Mouse (Mus musculus) embryonic facial prominence, embryonic 15.5 days (tissue): ENCODE measurements around the gene Trpv5. TPM values are rescaled to one million over a fixed set of nuclear protein-coding genes. Genes with fewer than 3 reads are reported as not detected.

Source experiments
- ATAC-seq: fragments of 200-750 bp; cut with Nextera tagmentation; 2 replicates; pipeline ENCODE4 v1.8.0; 2017; ENCODE audit warnings: low read depth, moderate TSS enrichment; ENCODE audit not compliant: insufficient number of reproducible peaks, low FRiP score, low TSS enrichment
- H3K27ac ChIP-seq: fragments of 300-500 bp; sonication (generic); replicated peaks from 2 replicates; pipeline ENCODE4 v1.5.1; 2015; ENCODE audit warnings: mild to moderate bottlenecking, inconsistent platforms
- H3K27me3 ChIP-seq: fragments of 300-500 bp; sonication (generic); 2 replicates; pipeline ENCODE4 v1.6.1; 2015; ENCODE audit warnings: inconsistent platforms
- H3K36me3 ChIP-seq: fragments of 300-500 bp; sonication (generic); 2 replicates; pipeline ENCODE4 v1.6.1; 2015; ENCODE audit warnings: mild to moderate bottlenecking, inconsistent platforms
- H3K4me1 ChIP-seq: fragments of 300-500 bp; sonication (generic); 2 replicates; pipeline ENCODE4 v1.6.1; 2015; ENCODE audit warnings: inconsistent platforms
- H3K4me2 ChIP-seq: fragments of 300-500 bp; sonication (generic); replicated peaks from 2 replicates; pipeline ENCODE4 v1.6.1; 2015; ENCODE audit warnings: mild to moderate bottlenecking, inconsistent platforms
- H3K4me3 ChIP-seq: fragments of 300-500 bp; sonication (generic); replicated peaks from 2 replicates; pipeline ENCODE4 v1.5.1; 2015; ENCODE audit warnings: mild to moderate bottlenecking, inconsistent platforms
- H3K9ac ChIP-seq: fragments of 300-500 bp; sonication (generic); 2 replicates; pipeline ENCODE4 v1.6.1; 2015; ENCODE audit warnings: inconsistent platforms
- H3K9me3 ChIP-seq: fragments of 300-500 bp; sonication (generic); replicated peaks from 2 replicates; pipeline ENCODE4 v1.6.1; 2016; ENCODE audit warnings: inconsistent platforms
- whole genome bisulfite sequencing: fragments of 180-500 bp; shearing (Covaris S2); methylation state at CpG from one replicate; pipeline ENCODE4 v1.1.7; 2015; 5-methylcytosine and 5-hydroxymethylcytosine counted together
- polyA plus RNA-seq: library from polyadenylated mRNA; unstranded; fragments of >200 nt; fragmentation: Nextera tagmentation; extraction: Ambion mirVana; gene quantifications from 2 replicates; pipeline ENCODE4 v1.2.1, GENCODE M21; 2015

Gene Trpv5
- polyA plus RNA-seq, 1 experiment from 2014 or later, result not detected

GRCm38 (mm10) chr6:41640449-41640848, 40.1 kb downstream of the Trpv5 start:
- Histone ChIP-seq H3K9me3 (no peaks in the 10 kb centered on the region), H3K4me3 (no peak overlapping the region), H3K9ac (no peak overlapping the region), H3K4me1 (no peaks in the 10 kb centered on the region), H3K36me3 (no peaks in the 10 kb centered on the region), H3K27ac (no peak overlapping the region), H3K4me2 (no peak overlapping the region), H3K27me3 (no peaks in the 10 kb centered on the region)
- WGBS, result 48% methylated on average over 3 of the region's 3 CpGs
- no peak for ATAC-seq

GRCm38 (mm10) chr6:41637927-41638506, 42.6 kb downstream of the Trpv5 start:
- 68% methylated on average over 6 of the region's 6 CpGs for WGBS
- Histone ChIP-seq H3K27me3 (no peaks in the 10 kb centered on the region), H3K4me1 (0 out of 2 replicates have a peak, but pooled peaks cover 4% of the 10 kb centered on the region), H3K9me3 (no peaks in the 10 kb centered on the region), H3K9ac (no peak overlapping the region), H3K4me2 (no peak overlapping the region), H3K4me3 (no peak overlapping the region), H3K36me3 (no peaks in the 10 kb centered on the region), H3K27ac (no peak overlapping the region)
- ATAC-seq, result no peak

GRCm38 (mm10) chr6:41637393-41637792, 43.2 kb downstream of the Trpv5 start:
- Histone ChIP-seq H3K27me3 (no peaks in the 10 kb centered on the region), H3K9ac (no peak overlapping the region), H3K9me3 (no peaks in the 10 kb centered on the region), H3K36me3 (no peaks in the 10 kb centered on the region), H3K4me2 (no peak overlapping the region), H3K4me3 (no peak overlapping the region), H3K27ac (no peak overlapping the region), H3K4me1 (0 out of 2 replicates have a peak, but pooled peaks cover 4% of the 10 kb centered on the region)
- ATAC-seq, result no peak
- 15% methylated on average over 1 of the region's 1 CpGs for WGBS

GRCm38 (mm10) chr6:41636178-41636577, 44.4 kb downstream of the Trpv5 start, which contains the start of gene Trpv6:
Trpv6 (minus strand) TSS chr6:41636405.
- Histone ChIP-seq H3K9ac (no peak within 1 kb of the TSS), H3K4me2 (0 out of 2 replicates have a peak within 1 kb of the TSS, but pooled peaks have one; percentile 17), H3K4me3 (peak within 1 kb of the TSS; percentile 22), H3K27me3 (no peaks in the 10 kb centered on the region), H3K4me1 (0 out of 2 replicates have a peak, but pooled peaks cover 4% of the 10 kb centered on the region), H3K27ac (no peak within 1 kb of the TSS), H3K9me3 (no peaks in the 10 kb centered on the region), H3K36me3 (no peaks in the 10 kb centered on the region)
- ATAC-seq, result no peak
- 20% methylated on average over 5 of the region's 5 CpGs for WGBS

- Histone ChIP-seq H3K4me3 (no peak overlapping the region), H3K27ac (no peak overlapping the region), H3K9me3 (no peaks in the 10 kb centered on the region), H3K9ac (no peak overlapping the region), H3K4me1 (0 out of 2 replicates have a peak, but pooled peaks cover 4% of the 10 kb centered on the region), H3K4me2 (no peak overlapping the region), H3K27me3 (no peaks in the 10 kb centered on the region), H3K36me3 (no peaks in the 10 kb centered on the region)
- 39% methylated on average over 1 of the region's 1 CpGs for WGBS
- no peak for ATAC-seq
Observed at GRCm38 (mm10) chr6:41635211-41635610, 45.4 kb downstream of the Trpv5 start.

- no peak overlapping the region for H3K4me3 ChIP-seq
- H3K9me3 ChIP-seq, result no peaks in the 10 kb centered on the region
- H3K36me3 ChIP-seq, result no peaks in the 10 kb centered on the region
- H3K27ac ChIP-seq, result no peak overlapping the region
- no peak for ATAC-seq
- 75% methylated on average over 4 of the region's 4 CpGs for WGBS
- 0 out of 2 replicates have a peak, but pooled peaks cover 4% of the 10 kb centered on the region for H3K4me1 ChIP-seq
- H3K27me3 ChIP-seq, result no peaks in the 10 kb centered on the region
- no peak overlapping the region for H3K9ac ChIP-seq
- no peak overlapping the region for H3K4me2 ChIP-seq
Observed at GRCm38 (mm10) chr6:41631549-41631948, 49.0 kb downstream of the Trpv5 start.

GRCm38 (mm10) chr6:41630791-41631190, 49.8 kb downstream of the Trpv5 start:
- no peak overlapping the region for H3K4me3 ChIP-seq
- H3K4me1 ChIP-seq, result peaks cover 7% of the 10 kb centered on the region; the same call in 1 of the 2 replicates
- H3K27me3 ChIP-seq, result no peaks in the 10 kb centered on the region
- no peak for ATAC-seq
- no peak overlapping the region for H3K4me2 ChIP-seq
- H3K9ac ChIP-seq, result no peak overlapping the region
- H3K27ac ChIP-seq, result no peak overlapping the region
- no peaks in the 10 kb centered on the region for H3K9me3 ChIP-seq
- H3K36me3 ChIP-seq, result no peaks in the 10 kb centered on the region
- 73% methylated on average over 2 of the region's 2 CpGs for WGBS

GRCm38 (mm10) chr6:41628180-41628579, 52.4 kb downstream of the Trpv5 start:
- Histone ChIP-seq H3K36me3 (no peaks in the 10 kb centered on the region), H3K9me3 (no peaks in the 10 kb centered on the region), H3K4me1 (peaks cover 8% of the 10 kb centered on the region; the same call in 1 of the 2 replicates), H3K4me2 (no peak overlapping the region), H3K27me3 (no peaks in the 10 kb centered on the region), H3K9ac (no peak overlapping the region), H3K27ac (no peak overlapping the region), H3K4me3 (no peak overlapping the region)
- WGBS, result 72% methylated on average over 1 of the region's 1 CpGs
- no peak for ATAC-seq

GRCm38 (mm10) chr6:41622661-41623060, 57.9 kb downstream of the Trpv5 start:
- WGBS, result 66% methylated on average over 9 of the region's 9 CpGs
- H3K9ac ChIP-seq, result no peak overlapping the region
- ATAC-seq, result no peak

GRCm38 (mm10) chr6:41621241-41621990, 59.2 kb downstream of the Trpv5 start:
- ATAC-seq, result no peak
- Histone ChIP-seq H3K4me2 (no peak overlapping the region), H3K36me3 (peaks cover 4% of the 10 kb centered on the region; the same call in 1 of the 2 replicates), H3K9me3 (no peaks in the 10 kb centered on the region), H3K9ac (no peak overlapping the region), H3K4me1 (peaks cover 8% of the 10 kb centered on the region; the same call in 1 of the 2 replicates), H3K4me3 (no peak overlapping the region), H3K27ac (no peak overlapping the region), H3K27me3 (no peaks in the 10 kb centered on the region)
- WGBS, result 92% methylated on average over 12 of the region's 12 CpGs

More at GRCm38 (mm10) chr6:41622661-41623060, 57.9 kb downstream of the Trpv5 start:
- no peak overlapping the region for H3K27ac ChIP-seq
- H3K36me3 ChIP-seq, result peaks cover 4% of the 10 kb centered on the region; the same call in 1 of the 2 replicates
- H3K27me3 ChIP-seq, result no peaks in the 10 kb centered on the region
- peaks cover 8% of the 10 kb centered on the region; the same call in 1 of the 2 replicates for H3K4me1 ChIP-seq
- H3K4me3 ChIP-seq, result no peak overlapping the region
- H3K9me3 ChIP-seq, result no peaks in the 10 kb centered on the region
- no peak overlapping the region for H3K4me2 ChIP-seq

- WGBS, result 86% methylated on average over 9 of the region's 9 CpGs
- ATAC-seq, result no peak
Observed at GRCm38 (mm10) chr6:41620173-41620798, 60.3 kb downstream of the Trpv5 start.

More at GRCm38 (mm10) chr6:41620173-41620798, 60.3 kb downstream of the Trpv5 start:
- no peak overlapping the region for H3K4me2 ChIP-seq
- peaks cover 4% of the 10 kb centered on the region; the same call in 1 of the 2 replicates for H3K36me3 ChIP-seq
- no peak overlapping the region for H3K4me3 ChIP-seq
- H3K4me1 ChIP-seq, result 0 out of 2 replicates have a peak, but pooled peaks cover under 1% of the 10 kb centered on the region
- no peak overlapping the region for H3K27ac ChIP-seq
- no peak overlapping the region for H3K9ac ChIP-seq
- no peaks in the 10 kb centered on the region for H3K27me3 ChIP-seq
- no peaks in the 10 kb centered on the region for H3K9me3 ChIP-seq
